Mouse (Mus musculus) G1E (cell line): ENCODE measurements at regions not wholly inside any gene's neighbourhood (a gene's known extent, or its start where the extent isn't known, plus 50 kb on each side); places are given as distances from the start of the nearest gene placed in this dataset.

Source experiments
- CTCF ChIP-seq: IDR thresholded peaks from 2 replicates; pipeline ENCODE4 v1.5.1; 2012; ENCODE audit warnings: low read depth, low read length, inconsistent platforms, mixed read lengths
- GATA1 ChIP-seq: IDR thresholded peaks from 2 replicates; pipeline ENCODE4 v1.6.1; 2012; ENCODE audit warnings: borderline replicate concordance, low read length, inconsistent platforms, mixed read lengths
- POLR2AphosphoS5 ChIP-seq: IDR thresholded peaks from 2 replicates; pipeline ENCODE4 v1.6.1; 2012; ENCODE audit warnings: low read depth, low read length, inconsistent platforms; ENCODE audit not compliant: insufficient replicate concordance
- TAL1 ChIP-seq: conservative IDR thresholded peaks from 2 replicates; pipeline ENCODE4 v1.6.1; 2012; ENCODE audit warnings: low read depth, low read length, inconsistent platforms, mixed read lengths

GRCm38 (mm10) chr11:84692638-84693037 is 126.7 kb downstream of the Mrm1 start:
- TF ChIP-seq CTCF (no peak), POLR2AphosphoS5 (no peak), TAL1 (no peak), GATA1 (no peak)
